9 mouse cellular contexts compared by ENCODE assay signal in the genomic region with DNA sequence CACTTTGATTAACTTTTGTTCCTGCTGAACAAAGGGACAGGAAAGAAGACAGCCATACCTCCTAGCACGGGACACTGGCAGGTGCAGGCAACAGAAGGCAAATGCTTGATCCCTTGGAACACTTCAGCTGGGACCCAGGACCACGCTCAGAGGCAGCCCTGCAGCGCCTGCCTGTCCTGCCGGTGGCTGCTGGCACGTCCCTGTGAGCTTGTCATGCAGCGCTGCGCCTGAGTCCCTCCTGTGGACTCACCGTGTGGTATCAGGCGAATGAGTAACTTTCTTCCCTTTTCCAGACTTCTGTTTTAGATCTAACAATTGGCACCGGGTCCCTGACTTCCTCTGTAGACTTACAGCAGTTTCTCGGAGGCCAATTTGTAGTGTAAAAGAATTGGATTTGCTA. TPM values are rescaled to one million over a fixed set of nuclear protein-coding genes. Genes with fewer than 3 reads are reported as not detected.
DNase-seq lines count a peak whose midpoint lies in the region; ATAC-seq and TF ChIP-seq lines count a peak whose summit lies in the region.
"Had no signal": no experiment of that assay in that cellular context is flagged by ENCODE, and none has a peak within 500 bp of the region (broad histone marks: within the 10 kb centered on the region; RNA-seq: fewer than 3 reads in every experiment).

Gene Veph1, minus strand, starts transcription at position 293 of the 400 bp plus-strand sequence.

- TF ChIP-seq POLR2A in brain, embryonic 14.5 days (IDR thresholded peaks at IDR 0.05; ENCODE audit: borderline replicate concordance, extremely low read depth, insufficient read depth, insufficient read length, poor library complexity, severe bottlenecking): no peak
- TF ChIP-seq POLR2A in kidney, adult 2 months (IDR thresholded peaks at IDR 0.05; ENCODE audit: low read depth, low read length): peak; percentile 56

- no peak within 1 kb of the TSS for H3K4me3 ChIP-seq in embryonic facial prominence, embryonic 12.5 days
- H3K4me3 ChIP-seq in kidney, adult 2 months (ENCODE audit: insufficient read depth, low read depth, low read length): peak within 1 kb of the TSS; percentile 72
- H3K4me3 ChIP-seq in midbrain, embryonic 11.5 days (ENCODE audit: low read depth, low read length): peak within 1 kb of the TSS; percentile 12; the same call in 1 of the 2 replicates
- H3K4me3 ChIP-seq: limb, embryonic 12.5 days had no signal

- ATAC-seq in embryonic facial prominence, embryonic 12.5 days (ENCODE audit: insufficient number of reproducible peaks, insufficient read depth, low FRiP score, low TSS enrichment): no peak
- peak; percentile 67 for ATAC-seq in midbrain, embryonic 11.5 days (ENCODE audit: low FRiP score)

- DNase-seq in brain, embryonic 14.5 days (ENCODE audit: low read depth): peak; percentile 70
- peak; percentile 88 for DNase-seq in kidney, adult 2 months
- no peak for DNase-seq in midbrain, embryonic 11.5 days (ENCODE audit: low spot score, missing footprints)
- no peak for DNase-seq in adrenal gland, adult 8-10 months
- DNase-seq in MN1 (ENCODE audit: low spot score): no peak
- no peak for DNase-seq in layer of hippocampus, postnatal 14 days (ENCODE audit: low spot score in 2 of 2)
- DNase-seq in adrenal gland, postnatal 25 days: no peak

- peak within 1 kb of the TSS; percentile 4; the same call in 1 of the 2 replicates for H3K4me2 ChIP-seq in embryonic facial prominence, embryonic 12.5 days (replicated peaks)
- H3K4me2 ChIP-seq in midbrain, embryonic 11.5 days: peak within 1 kb of the TSS; percentile 19
- H3K4me2 ChIP-seq: limb, embryonic 12.5 days had no signal

- peaks cover 9% of the 10 kb centered on the region for H3K4me1 ChIP-seq in embryonic facial prominence, embryonic 12.5 days
- H3K4me1 ChIP-seq in kidney, adult 2 months (ENCODE audit: control insufficient read depth, insufficient read depth, low read length): peaks cover 11% of the 10 kb centered on the region; the same call in 1 of the 2 replicates
- peaks cover 29% of the 10 kb centered on the region for H3K4me1 ChIP-seq in midbrain, embryonic 11.5 days (ENCODE audit: control insufficient read depth, insufficient read depth, low read length)

- H3K36me3 ChIP-seq in embryonic facial prominence, embryonic 12.5 days: no peaks in the 10 kb centered on the region
- H3K36me3 ChIP-seq in kidney, adult 2 months (ENCODE audit: control insufficient read depth, insufficient read depth, low read length): no peaks in the 10 kb centered on the region
- no peaks in the 10 kb centered on the region for H3K36me3 ChIP-seq in midbrain, embryonic 11.5 days (ENCODE audit: control insufficient read depth, insufficient read depth, low read length)
- H3K36me3 ChIP-seq: limb, embryonic 12.5 days had no signal

- peak; percentile 25; the same call in 1 of the 2 replicates for TF ChIP-seq CTCF in brain, embryonic 14.5 days (IDR thresholded peaks at IDR 0.05; ENCODE audit: borderline replicate concordance, extremely low read depth, insufficient read depth, insufficient read length)
- TF ChIP-seq CTCF in kidney, adult 2 months (conservative IDR thresholded peaks at IDR 0.05; ENCODE audit: insufficient read depth, insufficient read length, low read depth, low read length): no peak; the same call in 1 of the 2 replicates

- H3K27ac ChIP-seq in embryonic facial prominence, embryonic 12.5 days: no peak within 1 kb of the TSS
- peak within 1 kb of the TSS; percentile 85 for H3K27ac ChIP-seq in kidney, adult 2 months (ENCODE audit: insufficient read depth, low read depth, low read length)
- peak within 1 kb of the TSS; percentile 49 for H3K27ac ChIP-seq in midbrain, embryonic 11.5 days (ENCODE audit: low read depth, low read length)
- H3K27ac ChIP-seq: limb, embryonic 12.5 days had no signal

- H3K9me3 ChIP-seq in embryonic facial prominence, embryonic 12.5 days: no peaks in the 10 kb centered on the region
- no peaks in the 10 kb centered on the region for H3K9me3 ChIP-seq in midbrain, embryonic 11.5 days (ENCODE audit: control insufficient read depth, low read length)
- H3K9me3 ChIP-seq: limb, embryonic 12.5 days had no signal

- H3K9ac ChIP-seq in embryonic facial prominence, embryonic 12.5 days: no peak within 1 kb of the TSS
- H3K9ac ChIP-seq in midbrain, embryonic 11.5 days (ENCODE audit: low read length): peak within 1 kb of the TSS; percentile 44
- H3K9ac ChIP-seq: limb, embryonic 12.5 days had no signal

- WGBS in embryonic facial prominence, embryonic 12.5 days: 29% methylated on average over 11 of the region's 11 CpGs
- 10% methylated on average over 11 of the region's 11 CpGs for WGBS in kidney, adult 2 months
- 22% methylated on average over 11 of the region's 11 CpGs for WGBS in midbrain, embryonic 11.5 days

- H3K27me3 ChIP-seq in embryonic facial prominence, embryonic 12.5 days: no peaks in the 10 kb centered on the region
- H3K27me3 ChIP-seq in kidney, adult 2 months (replicated peaks; ENCODE audit: control insufficient read depth, insufficient read depth, low read length): no peaks in the 10 kb centered on the region
- no peaks in the 10 kb centered on the region for H3K27me3 ChIP-seq in midbrain, embryonic 11.5 days (ENCODE audit: control insufficient read depth, insufficient read depth, low read length)
- H3K27me3 ChIP-seq: limb, embryonic 12.5 days had no signal

RNA-seq across cellular contexts. Expression of gene Veph1, which starts in this region (rescaled TPM):
- 2.1 and 3.3 TPM in 2 replicates for polyA plus RNA-seq in brain, embryonic 14.5 days (2012; rRNA removed)
- polyA plus RNA-seq in embryonic facial prominence, embryonic 12.5 days (2016; fragmentation: Nextera tagmentation; extraction: Ambion mirVana): 4.4 and 5.8 TPM in 2 replicates
- polyA plus RNA-seq in kidney, adult 2 months (2012; rRNA removed): 7.1 and 7.7 TPM in 2 replicates
- 16.1 and 18.5 TPM in 2 replicates for polyA plus RNA-seq in midbrain, embryonic 11.5 days (2014; fragmentation: Nextera tagmentation; extraction: Ambion mirVana)
- total RNA-seq in adrenal gland, adult 8-10 months (2022): not detected
- total RNA-seq in layer of hippocampus, postnatal 14 days (2021): 1 to 10 TPM in 1 of 2 experiments, under 1 TPM in 1; 0.97 to 1.1 TPM
- not detected in 2 replicates for total RNA-seq in adrenal gland, postnatal 25 days (2021)

Comparison
In these comparisons a context has a peak if more than half of its experiments do, and no peak if none do; other contexts are left out.
1. DNase-seq: peak in brain, embryonic 14.5 days (single experiment) and kidney, adult 2 months (single experiment); none in midbrain, embryonic 11.5 days (single experiment), adrenal gland, adult 8-10 months (single experiment), MN1 (single experiment), layer of hippocampus, postnatal 14 days (0 of 2) and adrenal gland, postnatal 25 days (single experiment).